Mouse (Mus musculus): ENCODE results near the gene Sprr1a. TPM values are rescaled to one million over a fixed set of nuclear protein-coding genes. Genes with fewer than 3 reads are reported as not detected.

Gene Sprr1a
- polyA plus RNA-seq, 1 experiment from 2014 or later = 0.14 TPM

- whole genome bisulfite sequencing (ENCODE audit: insufficient replicate concordance) = 51% methylated on average over 3 of the region's 3 CpGs
- H3K4me3 ChIP-seq (ENCODE audit: low read depth, low read length) = no peak overlapping the region
- DNase-seq (no peak), ATAC-seq (0 out of 2 replicates have a peak, but pooled peaks have one; percentile 53)
- no peaks in the 10 kb centered on the region for H3K36me3 ChIP-seq (replicated peaks; ENCODE audit: insufficient read depth, low read length)
- H3K4me1 ChIP-seq (ENCODE audit: insufficient read depth) = no peaks in the 10 kb centered on the region
- TF ChIP-seq EP300 (IDR thresholded peaks at IDR 0.05; ENCODE audit: low read depth) = no peak
- no peak for TF ChIP-seq CTCF (IDR thresholded peaks at IDR 0.05; ENCODE audit: low read depth)
- H3K4me2 ChIP-seq (ENCODE audit: low read depth, low read length) = no peak overlapping the region
- no peak overlapping the region for H3K27ac ChIP-seq (ENCODE audit: low read depth)
- no peaks in the 10 kb centered on the region for H3K9me3 ChIP-seq (ENCODE audit: low read length)
- no peaks in the 10 kb centered on the region for H3K27me3 ChIP-seq (ENCODE audit: insufficient read depth, low read length)
- H3K9ac ChIP-seq (replicated peaks) = no peak overlapping the region
Observed at GRCm38 (mm10) chr3:92440177-92440576, 45.5 kb downstream of the Sprr1a start.

GRCm38 (mm10) chr3:92438689-92439088 is 47.0 kb downstream of the Sprr1a start, which contains the start of gene Sprr1b:
Gene Sprr1b, minus strand, starts transcription at chr3:92438789.
- 91% methylated on average over 3 of the region's 3 CpGs for WGBS (ENCODE audit: insufficient replicate concordance)

More at GRCm38 (mm10) chr3:92438689-92439088, 47.0 kb downstream of the Sprr1a start, which contains the start of gene Sprr1b:
- Histone ChIP-seq H3K9me3 (ENCODE audit: low read length) (no peaks in the 10 kb centered on the region), H3K4me1 (ENCODE audit: insufficient read depth) (no peaks in the 10 kb centered on the region), H3K4me3 (ENCODE audit: low read depth, low read length) (no peak within 1 kb of the TSS), H3K27me3 (ENCODE audit: insufficient read depth, low read length) (no peaks in the 10 kb centered on the region), H3K4me2 (ENCODE audit: low read depth, low read length) (no peak within 1 kb of the TSS), H3K27ac (ENCODE audit: low read depth) (no peak within 1 kb of the TSS), H3K36me3 (replicated peaks; ENCODE audit: insufficient read depth, low read length) (no peaks in the 10 kb centered on the region), H3K9ac (replicated peaks) (no peak within 1 kb of the TSS)
- no peak for ATAC-seq
- TF ChIP-seq CTCF (IDR thresholded peaks at IDR 0.05; ENCODE audit: low read depth) = no peak
- TF ChIP-seq EP300 (IDR thresholded peaks at IDR 0.05; ENCODE audit: low read depth) = no peak
- no peak for DNase-seq

Other genes with a start within 250 kb of the Sprr1a start
- gene Sprr2a3, start 200.5 kb downstream of the Sprr1a start, polyA plus RNA-seq (2015; fragmentation: Nextera tagmentation; extraction: Ambion mirVana) = not detected in 2 replicates
- not detected in 2 replicates for gene Sprr2b, start 169.3 kb downstream of the Sprr1a start, polyA plus RNA-seq (2015; fragmentation: Nextera tagmentation; extraction: Ambion mirVana)
- gene Sprr2d, start 146.8 kb downstream of the Sprr1a start, polyA plus RNA-seq (2015; fragmentation: Nextera tagmentation; extraction: Ambion mirVana) = not detected in 2 replicates
- not detected in 2 replicates for gene Sprr2e, start 133.8 kb downstream of the Sprr1a start, polyA plus RNA-seq (2015; fragmentation: Nextera tagmentation; extraction: Ambion mirVana)
- not detected in 2 replicates for gene Sprr2f, start 120.7 kb downstream of the Sprr1a start, polyA plus RNA-seq (2015; fragmentation: Nextera tagmentation; extraction: Ambion mirVana)
- not detected in 2 replicates for gene Sprr2h, start 100.2 kb downstream of the Sprr1a start, polyA plus RNA-seq (2015; fragmentation: Nextera tagmentation; extraction: Ambion mirVana)
- not detected in 2 replicates for gene Sprr2i, start 77.9 kb downstream of the Sprr1a start, polyA plus RNA-seq (2015; fragmentation: Nextera tagmentation; extraction: Ambion mirVana)
- gene Sprr2j-ps, start 67.8 kb downstream of the Sprr1a start, polyA plus RNA-seq (2015; fragmentation: Nextera tagmentation; extraction: Ambion mirVana) = not detected in 2 replicates
- gene Gm9774, start 56.5 kb downstream of the Sprr1a start, polyA plus RNA-seq (2015; fragmentation: Nextera tagmentation; extraction: Ambion mirVana) = 4.1 and 4.5 TPM in 2 replicates
- gene Sprr2k, start 53.3 kb downstream of the Sprr1a start, polyA plus RNA-seq (2015; fragmentation: Nextera tagmentation; extraction: Ambion mirVana) = 0.18 TPM in 1 of 2 replicates, not detected in the other
- not detected in 2 replicates for gene Sprr1b, start 47.1 kb downstream of the Sprr1a start, polyA plus RNA-seq (2015; fragmentation: Nextera tagmentation; extraction: Ambion mirVana)
- not detected in 2 replicates for gene Sprr3, start 27.2 kb downstream of the Sprr1a start, polyA plus RNA-seq (2015; fragmentation: Nextera tagmentation; extraction: Ambion mirVana)
- not detected in 2 replicates for gene Sprr4, start 14.6 kb upstream of the Sprr1a start, polyA plus RNA-seq (2015; fragmentation: Nextera tagmentation; extraction: Ambion mirVana)
- gene 2310046K23Rik, start 48.6 kb upstream of the Sprr1a start, polyA plus RNA-seq (2015; fragmentation: Nextera tagmentation; extraction: Ambion mirVana) = not detected in 2 replicates
- gene Ivl, start 87.8 kb upstream of the Sprr1a start, polyA plus RNA-seq (2015; fragmentation: Nextera tagmentation; extraction: Ambion mirVana) = not detected in 2 replicates
- 5.1 and 6.3 TPM in 2 replicates for gene Smcp, start 103.1 kb upstream of the Sprr1a start, polyA plus RNA-seq (2015; fragmentation: Nextera tagmentation; extraction: Ambion mirVana)
- gene 2210017I01Rik, start 121.6 kb upstream of the Sprr1a start, polyA plus RNA-seq (2015; fragmentation: Nextera tagmentation; extraction: Ambion mirVana) = not detected in 2 replicates
- not detected in 2 replicates for gene Lce6a, start 135.8 kb upstream of the Sprr1a start, polyA plus RNA-seq (2015; fragmentation: Nextera tagmentation; extraction: Ambion mirVana)
- gene Lce1a1, start 162.4 kb upstream of the Sprr1a start, polyA plus RNA-seq (2015; fragmentation: Nextera tagmentation; extraction: Ambion mirVana) = not detected in 2 replicates
- gene Lce1b, start 171.0 kb upstream of the Sprr1a start, polyA plus RNA-seq (2015; fragmentation: Nextera tagmentation; extraction: Ambion mirVana) = not detected in 2 replicates
- not detected in 2 replicates for gene Lce1a2, start 184.4 kb upstream of the Sprr1a start, polyA plus RNA-seq (2015; fragmentation: Nextera tagmentation; extraction: Ambion mirVana)
- gene Lce1c, start 193.4 kb upstream of the Sprr1a start, polyA plus RNA-seq (2015; fragmentation: Nextera tagmentation; extraction: Ambion mirVana) = not detected in 2 replicates
- not detected in 2 replicates for gene Lce1d, start 201.3 kb upstream of the Sprr1a start, polyA plus RNA-seq (2015; fragmentation: Nextera tagmentation; extraction: Ambion mirVana)
- gene Lce1e, start 223.2 kb upstream of the Sprr1a start, polyA plus RNA-seq (2015; fragmentation: Nextera tagmentation; extraction: Ambion mirVana) = not detected in 2 replicates
- gene Lce1f, start 234.5 kb upstream of the Sprr1a start, polyA plus RNA-seq (2015; fragmentation: Nextera tagmentation; extraction: Ambion mirVana) = not detected in 2 replicates

Data from liver, postnatal 0 days (tissue).